Mouse (Mus musculus): ENCODE measurements at regions not wholly inside any gene's neighbourhood (a gene's known extent, or its start where the extent isn't known, plus 50 kb on each side); places are given as distances from the start of the nearest gene placed in this dataset.

- no peak for TF ChIP-seq CTCF (conservative IDR thresholded peaks at IDR 0.05; ENCODE audit: insufficient read depth, insufficient read length, low read depth, low read length)
- TF ChIP-seq POLR2A (IDR thresholded peaks at IDR 0.05; ENCODE audit: low read depth, low read length) = no peak
These were observed 136.9 kb downstream of the Hsd17b3 start for GRCm38 (mm10) chr13:63951922-63952734.

Data from kidney, adult 2 months (tissue).